Mouse (Mus musculus): ENCODE data around the gene Gja4. TPM values are rescaled to one million over a fixed set of nuclear protein-coding genes. Genes with fewer than 3 reads are reported as not detected.

The Gja4 gene
- polyA plus RNA-seq, 1 experiment from 2014 or later, result 7.3 TPM

DNA sequence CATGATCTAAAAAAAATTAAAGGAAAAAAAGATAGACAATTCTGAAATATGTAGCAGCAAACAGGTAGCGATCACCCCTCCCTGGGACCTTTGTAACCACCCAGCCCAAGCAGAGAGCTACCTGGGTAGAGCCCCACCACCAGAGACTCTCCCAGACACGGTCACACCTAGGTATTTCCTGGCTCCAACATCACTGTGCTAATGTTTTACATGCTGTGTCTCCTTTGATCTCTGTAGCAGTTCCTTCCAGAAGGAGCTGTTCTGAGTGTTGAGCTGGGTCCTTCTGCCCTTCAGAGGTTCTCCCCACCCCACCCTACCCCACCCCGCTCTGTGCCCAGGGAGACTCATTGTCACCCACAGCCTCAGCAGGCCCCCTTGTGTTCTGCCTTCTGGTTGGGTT, 9.8 kb upstream of the Gja4 start:
- TF ChIP-seq CTCF (IDR thresholded peaks at IDR 0.05; ENCODE audit: low read depth), result no peak
- no peak for TF ChIP-seq EP300 (optimal IDR thresholded peaks at IDR 0.05)
- no peak overlapping the region for H3K4me2 ChIP-seq (replicated peaks; ENCODE audit: low read depth)
- no peak overlapping the region for H3K4me3 ChIP-seq (ENCODE audit: low read depth, low read length)
- no peaks in the 10 kb centered on the region for H3K27me3 ChIP-seq (ENCODE audit: control insufficient read depth, insufficient read depth, low read length)
- no peaks in the 10 kb centered on the region for H3K9me3 ChIP-seq (ENCODE audit: control insufficient read depth, low read length)
- H3K27ac ChIP-seq (replicated peaks), result no peak overlapping the region
- 62% methylated on average over 3 of the region's 3 CpGs for WGBS
- no peaks in the 10 kb centered on the region for H3K4me1 ChIP-seq (replicated peaks; ENCODE audit: control insufficient read depth, insufficient read depth)
- ATAC-seq (ENCODE audit: low FRiP score, low TSS enrichment), result no peak
- H3K9ac ChIP-seq (ENCODE audit: low read length), result no peak overlapping the region
- no peak for DNase-seq (ENCODE audit: low spot score)
- no peaks in the 10 kb centered on the region for H3K36me3 ChIP-seq (ENCODE audit: control insufficient read depth, insufficient read depth, low read length)

DNA sequence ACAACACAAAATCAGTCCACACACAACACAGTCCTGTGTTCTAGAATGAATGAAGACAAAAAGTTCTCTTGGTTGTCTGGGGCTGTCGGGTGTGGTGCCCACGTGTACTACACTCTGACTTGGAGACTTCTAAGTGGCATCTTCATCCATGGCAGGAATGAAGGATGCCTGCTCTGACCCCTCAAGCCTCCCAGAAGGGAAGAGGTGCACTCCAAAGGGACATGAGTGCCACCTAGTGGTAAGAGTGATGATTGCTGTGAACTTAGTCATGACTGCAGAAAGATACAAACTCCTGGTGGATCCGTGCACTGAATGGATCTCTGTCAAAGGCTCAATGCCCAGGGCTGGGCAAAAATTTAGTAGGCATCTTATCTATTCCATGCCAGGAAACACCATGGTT, 5.8 kb upstream of the Gja4 start:
- H3K4me2 ChIP-seq (replicated peaks; ENCODE audit: low read depth), result no peak overlapping the region
- 0% methylated on average over 3 of the region's 3 CpGs for WGBS
- ATAC-seq (ENCODE audit: low FRiP score, low TSS enrichment), result peak; percentile 38; the same call in 1 of the 2 replicates

DNA sequence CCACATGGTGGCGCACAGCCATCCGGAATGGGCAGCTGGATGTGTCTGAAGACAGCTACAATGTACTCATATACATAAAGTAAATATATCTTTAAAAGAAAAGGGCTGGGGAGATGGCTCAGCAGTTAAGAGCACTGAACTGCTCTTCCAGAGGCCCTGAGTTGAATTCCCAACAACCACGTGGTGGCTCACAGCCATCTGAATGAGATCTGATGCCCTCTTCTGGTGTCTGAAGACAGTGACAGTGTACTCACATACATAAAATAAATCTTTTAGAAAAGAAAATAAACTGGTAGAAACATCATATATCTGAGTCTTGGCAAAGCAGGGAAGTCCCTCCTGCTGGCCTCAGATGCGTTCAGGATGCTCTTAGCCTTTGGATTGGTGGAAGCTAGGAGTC, 3.3 kb upstream of the Gja4 start:
- Histone ChIP-seq H3K4me1 (replicated peaks; ENCODE audit: control insufficient read depth, insufficient read depth) (no peaks in the 10 kb centered on the region), H3K9ac (ENCODE audit: low read length) (no peak overlapping the region), H3K27ac (replicated peaks) (no peak overlapping the region), H3K9me3 (ENCODE audit: control insufficient read depth, low read length) (no peaks in the 10 kb centered on the region), H3K4me2 (replicated peaks; ENCODE audit: low read depth) (no peak overlapping the region), H3K36me3 (ENCODE audit: control insufficient read depth, insufficient read depth, low read length) (no peaks in the 10 kb centered on the region), H3K27me3 (ENCODE audit: control insufficient read depth, insufficient read depth, low read length) (no peaks in the 10 kb centered on the region), H3K4me3 (ENCODE audit: low read depth, low read length) (no peak overlapping the region)
- DNase-seq (ENCODE audit: low spot score), result no peak
- 50% methylated on average over 4 of the region's 4 CpGs for WGBS
- no peak for ATAC-seq (ENCODE audit: low FRiP score, low TSS enrichment)
- TF ChIP-seq EP300 (optimal IDR thresholded peaks at IDR 0.05), result no peak
- peak; percentile 36 for TF ChIP-seq CTCF (IDR thresholded peaks at IDR 0.05; ENCODE audit: low read depth)

More for the DNA sequence above, 5.8 kb upstream of the Gja4 start:
- peak; percentile 54 for DNase-seq (ENCODE audit: low spot score)
- Histone ChIP-seq H3K27ac (replicated peaks) (no peak overlapping the region), H3K36me3 (ENCODE audit: control insufficient read depth, insufficient read depth, low read length) (no peaks in the 10 kb centered on the region), H3K4me3 (ENCODE audit: low read depth, low read length) (no peak overlapping the region), H3K9ac (ENCODE audit: low read length) (no peak overlapping the region), H3K27me3 (ENCODE audit: control insufficient read depth, insufficient read depth, low read length) (no peaks in the 10 kb centered on the region), H3K4me1 (replicated peaks; ENCODE audit: control insufficient read depth, insufficient read depth) (no peaks in the 10 kb centered on the region), H3K9me3 (ENCODE audit: control insufficient read depth, low read length) (no peaks in the 10 kb centered on the region)
- no peak for TF ChIP-seq EP300 (optimal IDR thresholded peaks at IDR 0.05)
- peak; percentile 92 for TF ChIP-seq CTCF (IDR thresholded peaks at IDR 0.05; ENCODE audit: low read depth)

DNA sequence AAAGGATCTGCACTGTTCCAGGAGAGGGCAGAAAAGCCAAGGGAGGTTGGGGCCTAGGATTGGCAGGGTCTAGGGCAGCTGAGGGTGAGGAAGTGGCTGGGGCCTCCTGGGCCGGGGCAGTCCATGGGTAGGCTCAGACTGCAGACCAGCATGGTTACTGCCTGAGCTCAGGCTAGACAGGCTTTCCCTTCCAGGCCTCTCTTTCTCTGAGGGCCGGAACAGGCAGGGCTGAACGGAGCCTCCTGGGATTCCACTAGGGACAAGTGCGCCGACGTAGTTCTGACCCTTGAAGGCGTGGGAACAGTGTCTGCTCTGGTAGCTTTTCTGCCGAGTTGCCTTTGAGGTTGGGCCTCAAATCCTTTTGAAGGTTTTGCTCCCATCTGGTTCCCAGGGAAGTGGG, 1.9 kb upstream of the Gja4 start:
- no peak overlapping the region for H3K9ac ChIP-seq (ENCODE audit: low read length)
- no peak overlapping the region for H3K4me2 ChIP-seq (replicated peaks; ENCODE audit: low read depth)
- no peaks in the 10 kb centered on the region for H3K36me3 ChIP-seq (ENCODE audit: control insufficient read depth, insufficient read depth, low read length)
- ATAC-seq (ENCODE audit: low FRiP score, low TSS enrichment) (no peak), DNase-seq (ENCODE audit: low spot score) (no peak)
- TF ChIP-seq CTCF (IDR thresholded peaks at IDR 0.05; ENCODE audit: low read depth), result no peak
- TF ChIP-seq EP300 (optimal IDR thresholded peaks at IDR 0.05), result no peak
- H3K27ac ChIP-seq (replicated peaks), result no peak overlapping the region
- H3K27me3 ChIP-seq (ENCODE audit: control insufficient read depth, insufficient read depth, low read length), result no peaks in the 10 kb centered on the region
- no peak overlapping the region for H3K4me3 ChIP-seq (ENCODE audit: low read depth, low read length)
- H3K4me1 ChIP-seq (replicated peaks; ENCODE audit: control insufficient read depth, insufficient read depth), result no peaks in the 10 kb centered on the region
- H3K9me3 ChIP-seq (ENCODE audit: control insufficient read depth, low read length), result no peaks in the 10 kb centered on the region
- 76% methylated on average over 8 of the region's 8 CpGs for WGBS

DNA sequence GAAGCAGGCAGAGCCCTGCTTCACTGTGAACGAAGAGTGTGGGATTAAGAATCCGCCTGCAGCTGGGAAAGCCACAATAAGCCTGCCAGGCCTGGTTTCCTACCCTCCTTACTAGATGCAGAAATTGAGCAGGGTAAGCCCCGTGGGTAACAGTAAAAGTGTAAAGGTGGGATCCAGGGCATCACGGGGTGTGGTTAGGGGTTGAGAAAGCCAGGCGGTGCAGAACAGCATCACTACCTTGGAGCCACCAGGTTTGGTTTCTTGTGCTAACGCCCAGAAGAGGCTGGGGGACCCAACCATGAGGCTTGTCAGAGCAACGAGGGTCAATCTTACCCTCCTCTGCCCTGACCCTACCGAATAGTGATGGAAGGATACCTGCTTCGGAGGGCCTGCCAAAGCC, 746 bp upstream of the Gja4 start:
- 52% methylated on average over 9 of the region's 9 CpGs for WGBS
- no peak overlapping the region for H3K27ac ChIP-seq (replicated peaks)
- H3K4me1 ChIP-seq (replicated peaks; ENCODE audit: control insufficient read depth, insufficient read depth), result no peaks in the 10 kb centered on the region
- no peak overlapping the region for H3K9ac ChIP-seq (ENCODE audit: low read length)
- TF ChIP-seq CTCF (IDR thresholded peaks at IDR 0.05; ENCODE audit: low read depth), result no peak
- TF ChIP-seq EP300 (optimal IDR thresholded peaks at IDR 0.05), result no peak
- no peak overlapping the region for H3K4me3 ChIP-seq (ENCODE audit: low read depth, low read length)
- ATAC-seq (ENCODE audit: low FRiP score, low TSS enrichment), result no peak
- H3K36me3 ChIP-seq (ENCODE audit: control insufficient read depth, insufficient read depth, low read length), result no peaks in the 10 kb centered on the region
- no peaks in the 10 kb centered on the region for H3K27me3 ChIP-seq (ENCODE audit: control insufficient read depth, insufficient read depth, low read length)
- H3K4me2 ChIP-seq (replicated peaks; ENCODE audit: low read depth), result peak overlapping the region; percentile 77
- no peak for DNase-seq (ENCODE audit: low spot score)
- H3K9me3 ChIP-seq (ENCODE audit: control insufficient read depth, low read length), result no peaks in the 10 kb centered on the region

DNA sequence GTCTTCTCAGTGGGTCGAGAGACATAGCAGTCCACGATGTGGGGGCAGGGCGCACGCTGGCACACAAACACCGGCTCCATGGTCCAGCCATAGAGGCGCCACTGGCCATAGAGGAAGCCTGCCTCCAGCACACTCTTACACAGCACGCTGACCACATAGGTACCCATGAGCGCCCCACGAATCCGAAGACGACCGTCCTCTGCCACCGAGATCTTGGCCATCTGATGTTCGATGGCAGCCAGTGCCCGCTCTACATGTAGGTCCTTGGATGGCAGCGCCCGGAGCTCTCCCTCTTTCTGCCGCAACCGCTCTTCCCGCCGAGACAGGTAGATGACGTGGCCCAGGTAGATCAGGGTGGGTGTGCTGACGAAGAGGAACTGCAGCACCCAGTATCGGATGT, 1.5 kb downstream of the Gja4 start:
- Histone ChIP-seq H3K4me3 (ENCODE audit: low read depth, low read length) (no peak overlapping the region), H3K27me3 (ENCODE audit: control insufficient read depth, insufficient read depth, low read length) (no peaks in the 10 kb centered on the region), H3K4me2 (replicated peaks; ENCODE audit: low read depth) (no peak overlapping the region), H3K9ac (ENCODE audit: low read length) (no peak overlapping the region), H3K36me3 (ENCODE audit: control insufficient read depth, insufficient read depth, low read length) (no peaks in the 10 kb centered on the region), H3K9me3 (ENCODE audit: control insufficient read depth, low read length) (no peaks in the 10 kb centered on the region), H3K4me1 (replicated peaks; ENCODE audit: control insufficient read depth, insufficient read depth) (no peaks in the 10 kb centered on the region), H3K27ac (replicated peaks) (no peak overlapping the region)
- TF ChIP-seq CTCF (IDR thresholded peaks at IDR 0.05; ENCODE audit: low read depth), result no peak
- TF ChIP-seq EP300 (optimal IDR thresholded peaks at IDR 0.05), result no peak
- WGBS, result 62% methylated on average over 24 of the region's 24 CpGs
- DNase-seq (ENCODE audit: low spot score) (no peak), ATAC-seq (ENCODE audit: low FRiP score, low TSS enrichment) (no peak)
